Mouse (Mus musculus) liver, embryonic 14.5 days (tissue): ENCODE data around the gene Rabggta.

Experiments used
- CTCF ChIP-seq: IDR thresholded peaks from 2 replicates; pipeline ENCODE4 v1.5.1; 2016; ENCODE audit warnings: antibody characterized with exemption, low read depth, control low read depth
- EP300 ChIP-seq: IDR thresholded peaks from 2 replicates; pipeline ENCODE4 v1.6.1; 2016; ENCODE audit warnings: antibody characterized with exemption, low read depth

GRCm38 (mm10) chr14:55735334-55735733 is 13.3 kb upstream of the Rabggta start:
- TF ChIP-seq CTCF: no peak
- TF ChIP-seq EP300: no peak
